Comparison of ENCODE assay signal across 30 mouse cellular contexts in the genomic region with DNA sequence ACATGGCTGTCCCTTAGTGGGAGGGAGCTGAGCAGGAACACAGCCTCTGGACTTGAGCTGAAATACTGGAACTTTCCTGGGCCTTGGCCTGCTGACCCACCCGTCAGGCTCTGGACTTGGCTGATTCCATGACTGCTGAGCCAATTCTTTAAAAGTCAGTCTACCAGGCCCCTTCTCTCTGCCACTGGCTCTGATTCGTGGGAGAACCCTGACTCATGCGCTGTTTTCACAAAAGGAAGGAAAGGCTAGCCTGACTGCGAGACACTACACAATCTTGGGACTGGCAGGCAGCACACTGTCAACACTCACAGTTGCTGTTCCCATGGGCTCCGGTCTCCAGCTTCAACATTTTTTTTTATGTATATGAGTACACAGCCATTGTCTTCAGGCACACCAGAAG. TPM values are rescaled to one million over a fixed set of nuclear protein-coding genes. Genes with fewer than 3 reads are reported as not detected.
A peak's percentile ranks its signal among the peaks of the same experiment; 100 is the strongest.
DNase-seq lines count a peak whose midpoint lies in the region; ATAC-seq and TF ChIP-seq lines count a peak whose summit lies in the region.
"Had no signal": no experiment of that assay in that cellular context is flagged by ENCODE, and none has a peak within 500 bp of the region (broad histone marks: within the 10 kb centered on the region; RNA-seq: fewer than 3 reads in every experiment).

No protein-coding gene starts in this region.

- ATAC-seq in heart, embryonic 13.5 days (ENCODE audit: extremely low read depth, insufficient number of reproducible peaks, low FRiP score, low TSS enrichment) = no peak
- no peak for ATAC-seq in heart, embryonic 11.5 days (replicated peaks; ENCODE audit: insufficient number of reproducible peaks, low FRiP score, low TSS enrichment)
- ATAC-seq in lung, postnatal 0 days = peak; percentile 37
- ATAC-seq: forebrain, embryonic 13.5 days; inflammation-experienced regulatory T-cells, adult 6 months; midbrain, embryonic 16.5 days had no signal

- H3K36me3 ChIP-seq in heart, embryonic 13.5 days = no peaks in the 10 kb centered on the region
- no peaks in the 10 kb centered on the region for H3K36me3 ChIP-seq in heart, embryonic 11.5 days (ENCODE audit: control insufficient read depth, insufficient read depth, low read length)
- no peaks in the 10 kb centered on the region for H3K36me3 ChIP-seq in lung, postnatal 0 days (ENCODE audit: insufficient read depth, low read length)
- H3K36me3 ChIP-seq: G1E; hindbrain, embryonic 10.5 days; hindbrain, embryonic 15.5 days; kidney, embryonic 15.5 days; liver, embryonic 13.5 days; midbrain, embryonic 10.5 days had no signal

- H3K27ac ChIP-seq in heart, embryonic 13.5 days (replicated peaks) = 0 out of 2 replicates have a peak overlapping the region, but pooled peaks have one; percentile 13
- H3K27ac ChIP-seq in heart, embryonic 11.5 days (ENCODE audit: low read depth, low read length) = no peak overlapping the region
- H3K27ac ChIP-seq in lung, postnatal 0 days (ENCODE audit: low read length) = no peak overlapping the region
- H3K27ac ChIP-seq: forebrain, embryonic 13.5 days; hindbrain, embryonic 10.5 days; hindbrain, embryonic 15.5 days; kidney, embryonic 15.5 days; layer of hippocampus, adult 2 months; left cerebral cortex, adult 2 months; liver, embryonic 13.5 days; midbrain, embryonic 10.5 days had no signal

- H3K9ac ChIP-seq in heart, embryonic 13.5 days = no peak overlapping the region
- no peak overlapping the region for H3K9ac ChIP-seq in heart, embryonic 11.5 days (ENCODE audit: low read depth, low read length)
- no peak overlapping the region for H3K9ac ChIP-seq in lung, postnatal 0 days (replicated peaks; ENCODE audit: low read depth)
- H3K9ac ChIP-seq: forebrain, embryonic 13.5 days; hindbrain, embryonic 15.5 days; kidney, embryonic 15.5 days; liver, embryonic 13.5 days had no signal

- no peak overlapping the region for H3K4me2 ChIP-seq in heart, embryonic 13.5 days
- H3K4me2 ChIP-seq in heart, embryonic 11.5 days = no peak overlapping the region
- no peak overlapping the region for H3K4me2 ChIP-seq in lung, postnatal 0 days (replicated peaks; ENCODE audit: low read depth, low read length)
- H3K4me2 ChIP-seq: forebrain, embryonic 13.5 days; hindbrain, embryonic 15.5 days; kidney, embryonic 15.5 days; liver, embryonic 13.5 days had no signal

- H3K27me3 ChIP-seq in heart, embryonic 13.5 days (replicated peaks) = 0 out of 2 replicates have a peak, but pooled peaks cover 9% of the 10 kb centered on the region
- H3K27me3 ChIP-seq in heart, embryonic 11.5 days (ENCODE audit: control insufficient read depth, insufficient read depth, low read length) = no peaks in the 10 kb centered on the region
- H3K27me3 ChIP-seq in lung, postnatal 0 days (replicated peaks; ENCODE audit: insufficient read depth, low read length) = no peaks in the 10 kb centered on the region
- H3K27me3 ChIP-seq: hindbrain, embryonic 15.5 days had no signal

- H3K4me3 ChIP-seq in heart, embryonic 13.5 days = no peak overlapping the region
- H3K4me3 ChIP-seq in heart, embryonic 11.5 days (ENCODE audit: low read depth, low read length) = no peak overlapping the region
- H3K4me3 ChIP-seq in lung, postnatal 0 days (ENCODE audit: low read depth, low read length) = no peak overlapping the region
- H3K4me3 ChIP-seq: erythroblast, embryonic 14.5 days; forebrain, embryonic 13.5 days; hindbrain, embryonic 10.5 days; hindbrain, embryonic 15.5 days; kidney, embryonic 15.5 days; layer of hippocampus, adult 2 months; left cerebral cortex, adult 2 months; liver, embryonic 13.5 days; midbrain, embryonic 10.5 days had no signal

- WGBS in heart, embryonic 13.5 days = 50% methylated on average over 5 of the region's 5 CpGs
- WGBS in heart, embryonic 11.5 days (ENCODE audit: insufficient replicate concordance) = 51% methylated on average over 5 of the region's 5 CpGs
- WGBS in lung, postnatal 0 days = 56% methylated on average over 5 of the region's 5 CpGs

- peak; percentile 48; the same call in 1 of the 2 replicates for TF ChIP-seq EP300 in lung, postnatal 0 days (IDR thresholded peaks at IDR 0.05)

- peaks cover 12% of the 10 kb centered on the region for H3K4me1 ChIP-seq in heart, embryonic 13.5 days
- H3K4me1 ChIP-seq in heart, embryonic 11.5 days (ENCODE audit: control insufficient read depth, insufficient read depth, low read length) = peaks cover 8% of the 10 kb centered on the region
- peaks cover 9% of the 10 kb centered on the region for H3K4me1 ChIP-seq in lung, postnatal 0 days (ENCODE audit: insufficient read depth, low read depth, low read length)

- no peaks in the 10 kb centered on the region for H3K9me3 ChIP-seq in heart, embryonic 13.5 days
- no peaks in the 10 kb centered on the region for H3K9me3 ChIP-seq in heart, embryonic 11.5 days (replicated peaks; ENCODE audit: control insufficient read depth, low read length)
- no peaks in the 10 kb centered on the region for H3K9me3 ChIP-seq in lung, postnatal 0 days (ENCODE audit: low read length)
- H3K9me3 ChIP-seq: forebrain, embryonic 13.5 days; G1E; hindbrain, embryonic 10.5 days; hindbrain, embryonic 15.5 days; kidney, embryonic 15.5 days; liver, embryonic 13.5 days; midbrain, embryonic 10.5 days had no signal

- no peak for DNase-seq in lung, postnatal 0 days (ENCODE audit: low spot score)
- DNase-seq in lung, postnatal 25 days (ENCODE audit: low spot score) = no peak
- DNase-seq in fibroblast of lung, adult 2 months (ENCODE audit: low read depth) = peak; percentile 87
- no peak for DNase-seq in right cerebral cortex, postnatal 10 days (ENCODE audit: low spot score in 2 of 2)
- no peak for DNase-seq in spleen, postnatal 4 days (ENCODE audit: low spot score in 2 of 2)
- DNase-seq: adrenal gland, postnatal 25 days; cerebellum, adult 18-20 months; cerebellum, postnatal 10 days; gastrocnemius, postnatal 14 days; kidney, adult 11 months; kidney, postnatal 25 days; liver, embryonic 13.5 days; lung, adult 2 months; lung, postnatal 14 days; spleen, adult 18-20 months; thymus, adult 2 months; thymus, postnatal 36 days had no signal

- TF ChIP-seq CTCF in lung, postnatal 0 days (IDR thresholded peaks at IDR 0.05) = no peak

RNA-seq across cellular contexts. Expression of gene Dpm3, which starts 3.0 kb away (rescaled TPM):
- polyA plus RNA-seq in heart, embryonic 13.5 days (2015; fragmentation: Nextera tagmentation; extraction: Ambion mirVana) = 77.5 and 85.1 TPM in 2 replicates
- polyA plus RNA-seq in heart, embryonic 11.5 days (2014; fragmentation: Nextera tagmentation; extraction: Ambion mirVana) = 83.1 and 94.1 TPM in 2 replicates
- 125 and 136 TPM in 2 replicates for polyA plus RNA-seq in lung, postnatal 0 days (2015; fragmentation: Nextera tagmentation; extraction: Ambion mirVana)

RNA-seq across cellular contexts. Expression of gene Trim46, which starts 10.1 kb away (rescaled TPM):
- 0.70 and 0.76 TPM in 2 replicates for polyA plus RNA-seq in heart, embryonic 13.5 days (2015; fragmentation: Nextera tagmentation; extraction: Ambion mirVana)
- polyA plus RNA-seq in heart, embryonic 11.5 days (2014; fragmentation: Nextera tagmentation; extraction: Ambion mirVana) = 0.56 and 1.1 TPM in 2 replicates
- 1.8 and 2.1 TPM in 2 replicates for polyA plus RNA-seq in lung, postnatal 0 days (2015; fragmentation: Nextera tagmentation; extraction: Ambion mirVana)

RNA-seq across cellular contexts. Expression of gene Krtcap2, which starts 10.4 kb away (rescaled TPM):
- 216 and 229 TPM in 2 replicates for polyA plus RNA-seq in heart, embryonic 13.5 days (2015; fragmentation: Nextera tagmentation; extraction: Ambion mirVana)
- polyA plus RNA-seq in heart, embryonic 11.5 days (2014; fragmentation: Nextera tagmentation; extraction: Ambion mirVana) = 248 and 274 TPM in 2 replicates
- 282 and 309 TPM in 2 replicates for polyA plus RNA-seq in lung, postnatal 0 days (2015; fragmentation: Nextera tagmentation; extraction: Ambion mirVana)

RNA-seq across cellular contexts. Expression of gene Slc50a1, which starts 14.2 kb away (rescaled TPM):
- polyA plus RNA-seq in heart, embryonic 13.5 days (2015; fragmentation: Nextera tagmentation; extraction: Ambion mirVana) = 40.6 and 40.7 TPM in 2 replicates
- 37.5 and 40.9 TPM in 2 replicates for polyA plus RNA-seq in heart, embryonic 11.5 days (2014; fragmentation: Nextera tagmentation; extraction: Ambion mirVana)
- 95.7 and 96.4 TPM in 2 replicates for polyA plus RNA-seq in lung, postnatal 0 days (2015; fragmentation: Nextera tagmentation; extraction: Ambion mirVana)
- polyA plus RNA-seq: G1E had no signal

RNA-seq across cellular contexts. Expression of gene Efna1, which starts 24.8 kb away (rescaled TPM):
- polyA plus RNA-seq in heart, embryonic 13.5 days (2015; fragmentation: Nextera tagmentation; extraction: Ambion mirVana) = 33.3 and 38.4 TPM in 2 replicates
- polyA plus RNA-seq in heart, embryonic 11.5 days (2014; fragmentation: Nextera tagmentation; extraction: Ambion mirVana) = 29.9 and 33.0 TPM in 2 replicates
- polyA plus RNA-seq in lung, postnatal 0 days (2015; fragmentation: Nextera tagmentation; extraction: Ambion mirVana) = 174 and 188 TPM in 2 replicates
- polyA plus RNA-seq: G1E; inflammation-experienced regulatory T-cells, adult 6 months had no signal
